Mouse (Mus musculus): ENCODE data around the gene Il4i1. TPM values are rescaled to one million over a fixed set of nuclear protein-coding genes. Genes with fewer than 3 reads are reported as not detected.
A peak's percentile ranks its signal among the peaks of the same experiment; 100 is the strongest.

The Il4i1 gene
- polyA plus RNA-seq, 1 experiment from 2014 or later, result 1.7 TPM

DNA sequence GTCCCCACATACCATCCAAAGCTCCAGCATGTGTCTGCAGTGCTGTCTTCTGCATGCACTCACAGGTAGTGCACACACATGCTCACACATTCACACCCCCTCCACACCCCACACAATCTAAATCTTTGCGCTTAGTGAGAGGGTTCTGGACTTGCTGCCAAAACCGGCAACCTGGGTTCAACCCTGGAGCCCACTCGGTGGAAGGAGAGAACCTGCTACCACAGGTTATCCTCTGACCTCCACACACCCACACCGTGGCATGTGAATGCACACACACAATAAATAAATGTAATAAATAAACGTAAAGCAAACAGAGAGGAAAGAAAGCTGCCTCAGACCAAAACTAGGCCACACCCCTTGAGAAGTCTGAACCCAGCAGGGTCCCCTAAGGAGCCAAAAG is 31.6 kb downstream of the Il4i1 start:
- Histone ChIP-seq H3K4me1 (replicated peaks; ENCODE audit: control insufficient read depth, insufficient read depth, low read length) (no peaks in the 10 kb centered on the region; the same call in 1 of the 2 replicates), H3K4me3 (ENCODE audit: low read depth, low read length) (peak overlapping the region; percentile 83), H3K9me3 (ENCODE audit: control insufficient read depth, low read length) (no peaks in the 10 kb centered on the region), H3K9ac (ENCODE audit: low read depth, low read length) (no peak overlapping the region), H3K27me3 (ENCODE audit: control insufficient read depth, insufficient read depth, low read length) (no peaks in the 10 kb centered on the region), H3K36me3 (ENCODE audit: control insufficient read depth, insufficient read depth, low read length) (peaks cover 11% of the 10 kb centered on the region), H3K4me2 (replicated peaks; ENCODE audit: low read depth, low read length) (peak overlapping the region; percentile 84), H3K27ac (ENCODE audit: low read depth, low read length) (no peak overlapping the region)
- ATAC-seq (ENCODE audit: low FRiP score), result no peak
- WGBS, result 85% methylated on average over 5 of the region's 5 CpGs
- no peak for DNase-seq (ENCODE audit: low spot score)

DNA sequence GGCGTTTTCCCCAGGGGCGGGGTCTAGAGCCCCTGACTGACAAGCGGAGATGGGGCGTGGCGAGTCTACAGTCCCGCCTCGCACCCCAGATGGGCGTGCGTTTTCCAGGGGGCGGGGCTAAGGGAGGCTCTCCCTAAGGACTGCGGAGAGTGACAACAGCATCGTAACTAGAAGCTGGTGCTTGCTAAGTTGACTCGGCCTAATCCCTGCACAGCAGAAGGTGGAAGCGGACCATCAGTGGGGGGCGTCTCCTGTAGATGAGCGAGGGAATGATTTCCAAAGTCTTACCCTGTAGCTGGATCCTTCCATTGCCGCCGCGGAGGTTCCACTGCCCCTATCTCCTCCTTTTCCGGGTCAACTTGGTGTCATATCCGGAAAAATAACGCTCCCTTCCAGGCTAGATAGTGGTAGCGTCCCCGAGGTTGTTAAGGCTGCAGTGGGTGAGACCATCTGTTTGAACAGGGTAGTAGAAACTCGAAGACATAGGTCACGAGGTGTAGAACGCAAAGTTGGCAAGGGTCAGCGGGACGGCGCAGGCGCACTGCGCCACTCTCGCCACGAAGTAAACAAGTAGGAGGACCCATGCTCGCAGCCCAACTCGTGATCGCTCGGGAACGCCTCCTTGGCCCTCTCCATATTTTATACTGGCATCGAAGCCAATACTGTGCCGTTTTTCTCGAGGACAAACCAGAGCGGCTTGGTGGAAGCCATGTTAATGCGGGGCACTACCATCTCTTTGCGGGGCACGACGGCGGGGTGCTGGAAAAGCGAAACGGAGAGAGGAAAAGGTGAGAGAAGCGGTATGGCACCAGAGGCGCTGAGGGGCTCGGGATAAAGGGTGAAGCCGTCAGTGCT is 32.6 kb downstream of the Il4i1 start, which contains the start of the genes Akt1s1 and Tbc1d17:
TSS of gene Akt1s1 (plus strand) at position 431 of the 855 bp plus-strand sequence.
TSS of gene Tbc1d17 (minus strand) at position 519 of the 855 bp plus-strand sequence.
- ATAC-seq (ENCODE audit: low FRiP score) (peak; percentile 86), DNase-seq (ENCODE audit: low spot score) (peak; percentile 96)
- H3K4me1 ChIP-seq (replicated peaks; ENCODE audit: control insufficient read depth, insufficient read depth, low read length), result peaks cover 2% of the 10 kb centered on the region; the same call in 1 of the 2 replicates
- peak within 1 kb of the TSS; percentile 84 for H3K4me2 ChIP-seq (replicated peaks; ENCODE audit: low read depth, low read length)
- H3K27ac ChIP-seq (ENCODE audit: low read depth, low read length), result peak within 1 kb of the TSS; percentile 88
- H3K4me3 ChIP-seq (ENCODE audit: low read depth, low read length), result peak within 1 kb of the TSS; percentile 83
- no peaks in the 10 kb centered on the region for H3K27me3 ChIP-seq (ENCODE audit: control insufficient read depth, insufficient read depth, low read length)
- no peaks in the 10 kb centered on the region for H3K9me3 ChIP-seq (ENCODE audit: control insufficient read depth, low read length)
- peaks cover 9% of the 10 kb centered on the region for H3K36me3 ChIP-seq (ENCODE audit: control insufficient read depth, insufficient read depth, low read length)
- H3K9ac ChIP-seq (ENCODE audit: low read depth, low read length), result peak within 1 kb of the TSS; percentile 76
- WGBS, result under 1% methylated on average over 54 of the region's 54 CpGs

DNA sequence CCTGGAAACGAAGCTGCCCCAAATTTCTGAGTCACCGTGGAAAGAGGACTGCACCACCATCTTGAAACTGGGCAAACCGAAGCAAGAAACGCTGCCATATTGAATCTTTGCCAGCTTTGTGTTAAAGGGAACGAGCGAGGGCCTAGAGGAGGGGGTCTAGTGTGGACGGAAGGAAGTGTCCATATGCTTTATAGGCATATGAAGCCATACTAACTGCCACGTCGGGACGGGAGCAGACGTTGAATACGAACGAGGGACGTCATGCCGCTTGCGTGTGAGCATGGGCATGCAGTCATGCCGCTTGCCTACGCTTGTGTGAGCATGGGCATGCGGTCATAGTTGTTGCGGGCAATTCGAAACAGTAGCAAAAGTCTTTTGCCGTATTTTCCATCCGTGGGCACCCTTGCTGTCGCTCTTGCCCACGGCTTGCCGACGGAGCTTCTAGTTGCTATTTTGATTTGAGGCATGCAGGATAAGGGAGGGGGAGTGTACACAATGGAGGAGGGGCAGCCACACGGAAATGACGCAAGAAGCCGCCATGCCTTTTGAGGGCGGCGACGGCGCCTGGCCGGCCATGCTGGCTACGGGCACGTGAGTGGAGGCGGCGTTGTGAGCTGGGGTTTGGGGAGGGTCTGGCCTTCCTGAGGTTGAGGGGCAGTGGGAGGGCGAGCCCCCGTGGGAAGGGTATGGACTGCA is 33.4 kb downstream of the Il4i1 start:
- peaks cover 4% of the 10 kb centered on the region; the same call in 1 of the 2 replicates for H3K36me3 ChIP-seq (ENCODE audit: control insufficient read depth, insufficient read depth, low read length)
- no peaks in the 10 kb centered on the region for H3K9me3 ChIP-seq (ENCODE audit: control insufficient read depth, low read length)
- H3K4me2 ChIP-seq (replicated peaks; ENCODE audit: low read depth, low read length), result peak overlapping the region; percentile 84
- DNase-seq (ENCODE audit: low spot score) (peak; percentile 90), ATAC-seq (ENCODE audit: low FRiP score) (peak; percentile 76)
- peaks cover 6% of the 10 kb centered on the region for H3K4me1 ChIP-seq (replicated peaks; ENCODE audit: control insufficient read depth, insufficient read depth, low read length)
- H3K9ac ChIP-seq (ENCODE audit: low read depth, low read length), result peak overlapping the region; percentile 76
- peak overlapping the region; percentile 88 for H3K27ac ChIP-seq (ENCODE audit: low read depth, low read length)
- under 1% methylated on average over 40 of the region's 41 CpGs for WGBS
- H3K27me3 ChIP-seq (ENCODE audit: control insufficient read depth, insufficient read depth, low read length), result no peaks in the 10 kb centered on the region
- peak overlapping the region; percentile 83 for H3K4me3 ChIP-seq (ENCODE audit: low read depth, low read length)

DNA sequence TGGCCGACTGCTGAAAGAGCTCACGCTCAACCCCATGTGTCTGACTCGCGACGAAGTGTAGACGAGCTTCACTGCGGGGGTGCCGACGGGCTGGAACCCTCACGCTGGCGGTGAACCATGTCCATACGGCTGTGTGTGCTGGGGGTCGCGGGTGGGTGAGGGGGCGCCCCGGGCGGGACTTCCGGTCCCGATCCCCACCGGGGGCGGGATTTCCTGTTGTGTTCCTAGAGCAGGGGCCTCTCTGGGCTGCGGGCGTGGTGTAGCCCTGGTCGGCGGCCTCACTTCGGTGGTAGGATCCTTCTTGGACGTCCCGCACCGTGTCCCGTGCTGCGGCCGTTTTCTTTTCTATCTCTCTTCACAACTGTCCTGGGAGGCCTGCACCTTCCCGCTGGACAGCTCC is 34.0 kb downstream of the Il4i1 start:
- ATAC-seq (ENCODE audit: low FRiP score), result peak; percentile 54
- Histone ChIP-seq H3K27ac (ENCODE audit: low read depth, low read length) (peak overlapping the region; percentile 88), H3K4me3 (ENCODE audit: low read depth, low read length) (peak overlapping the region; percentile 83), H3K9ac (ENCODE audit: low read depth, low read length) (peak overlapping the region; percentile 76), H3K4me1 (replicated peaks; ENCODE audit: control insufficient read depth, insufficient read depth, low read length) (peaks cover 8% of the 10 kb centered on the region), H3K4me2 (replicated peaks; ENCODE audit: low read depth, low read length) (peak overlapping the region; percentile 84), H3K36me3 (ENCODE audit: control insufficient read depth, insufficient read depth, low read length) (peaks cover 4% of the 10 kb centered on the region; the same call in 1 of the 2 replicates), H3K9me3 (ENCODE audit: control insufficient read depth, low read length) (no peaks in the 10 kb centered on the region), H3K27me3 (ENCODE audit: control insufficient read depth, insufficient read depth, low read length) (no peaks in the 10 kb centered on the region)
- DNase-seq (ENCODE audit: low spot score), result peak; percentile 86
- 1% methylated on average over 33 of the region's 33 CpGs for WGBS

DNA sequence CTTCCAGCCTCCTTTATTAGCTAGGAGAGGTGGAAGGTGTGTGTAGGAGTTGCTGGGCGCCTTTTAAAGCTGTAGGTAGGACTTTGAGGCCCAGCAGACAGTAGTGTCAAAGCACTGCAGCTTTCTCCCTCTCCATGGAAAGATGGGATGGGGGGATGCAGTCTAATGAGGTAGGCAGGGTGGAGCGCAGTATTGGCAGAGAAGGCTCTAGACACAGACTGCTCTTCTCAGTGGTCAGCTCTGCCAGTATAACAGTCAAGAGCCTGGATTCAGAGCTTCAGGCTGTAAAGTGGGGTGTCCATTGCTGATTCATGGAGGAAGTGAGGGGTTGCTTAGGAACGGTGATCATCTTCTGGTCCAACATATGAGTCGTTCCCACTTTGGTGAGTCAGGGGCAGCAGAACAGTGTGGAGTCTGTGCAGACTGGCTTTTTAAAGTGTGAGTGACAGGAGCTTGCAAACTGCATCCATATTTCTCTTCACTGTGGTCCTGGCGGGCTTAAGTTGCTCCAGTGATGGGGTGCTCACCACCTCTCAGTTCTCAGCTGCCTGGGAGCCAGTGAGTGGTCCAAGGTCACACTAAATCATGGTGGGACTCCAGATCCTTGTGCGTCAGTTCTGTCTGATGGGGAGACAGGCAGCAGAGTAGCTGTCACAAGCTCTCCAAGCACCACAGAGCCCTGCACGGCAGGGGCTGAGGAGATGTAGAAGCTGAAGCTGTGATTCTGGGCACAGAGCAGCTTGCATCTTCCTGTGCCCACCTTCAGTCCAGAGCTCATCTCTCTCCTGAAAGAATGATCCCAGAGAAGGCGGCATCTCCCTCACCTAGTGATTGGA is 34.8 kb downstream of the Il4i1 start:
- H3K4me1 ChIP-seq (replicated peaks; ENCODE audit: control insufficient read depth, insufficient read depth, low read length), result peaks cover 10% of the 10 kb centered on the region
- H3K27ac ChIP-seq (ENCODE audit: low read depth, low read length), result no peak overlapping the region
- peak overlapping the region; percentile 83 for H3K4me3 ChIP-seq (ENCODE audit: low read depth, low read length)
- ATAC-seq (ENCODE audit: low FRiP score) (no peak), DNase-seq (ENCODE audit: low spot score) (no peak)
- peak overlapping the region; percentile 76 for H3K9ac ChIP-seq (ENCODE audit: low read depth, low read length)
- H3K36me3 ChIP-seq (ENCODE audit: control insufficient read depth, insufficient read depth, low read length), result no peaks in the 10 kb centered on the region; the same call in 1 of the 2 replicates
- 83% methylated on average over 8 of the region's 8 CpGs for WGBS
- H3K9me3 ChIP-seq (ENCODE audit: control insufficient read depth, low read length), result no peaks in the 10 kb centered on the region
- H3K27me3 ChIP-seq (ENCODE audit: control insufficient read depth, insufficient read depth, low read length), result no peaks in the 10 kb centered on the region
- peak overlapping the region; percentile 84 for H3K4me2 ChIP-seq (replicated peaks; ENCODE audit: low read depth, low read length)

DNA sequence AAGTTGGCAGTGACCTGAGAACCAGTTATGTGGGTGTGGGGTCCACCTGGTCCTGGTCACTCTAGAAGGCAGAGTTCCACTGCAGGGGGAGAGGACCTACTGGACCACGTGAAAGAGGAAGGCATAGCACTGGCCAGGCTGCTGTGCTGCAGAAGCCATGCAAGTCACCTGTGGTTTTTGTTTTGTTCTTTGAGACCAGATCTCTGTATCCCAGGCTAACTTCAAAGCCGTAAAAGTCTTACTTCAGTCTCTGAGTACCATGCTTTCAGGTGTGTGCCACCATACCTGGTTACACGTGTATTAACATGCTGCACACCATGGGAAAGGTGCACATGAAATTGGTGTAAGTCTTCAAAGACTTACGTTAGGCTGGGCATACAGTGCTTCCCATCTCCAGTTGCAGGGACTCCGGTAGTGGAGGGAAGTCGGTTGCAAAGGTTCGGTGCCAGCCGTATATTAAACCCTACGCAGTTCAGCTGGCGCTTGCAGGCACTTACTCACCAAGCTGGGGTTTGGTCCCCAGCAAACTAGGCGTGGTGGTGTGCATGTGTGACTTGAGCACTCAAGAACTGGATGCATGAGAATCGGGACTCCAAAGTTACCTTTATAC is 35.5 kb downstream of the Il4i1 start:
- no peak overlapping the region for H3K4me2 ChIP-seq (replicated peaks; ENCODE audit: low read depth, low read length)
- no peak overlapping the region for H3K27ac ChIP-seq (ENCODE audit: low read depth, low read length)
- no peaks in the 10 kb centered on the region for H3K9me3 ChIP-seq (ENCODE audit: control insufficient read depth, low read length)
- no peak overlapping the region for H3K4me3 ChIP-seq (ENCODE audit: low read depth, low read length)
- H3K9ac ChIP-seq (ENCODE audit: low read depth, low read length), result no peak overlapping the region
- no peaks in the 10 kb centered on the region; the same call in 1 of the 2 replicates for H3K36me3 ChIP-seq (ENCODE audit: control insufficient read depth, insufficient read depth, low read length)
- no peaks in the 10 kb centered on the region for H3K27me3 ChIP-seq (ENCODE audit: control insufficient read depth, insufficient read depth, low read length)
- ATAC-seq (ENCODE audit: low FRiP score), result no peak
- H3K4me1 ChIP-seq (replicated peaks; ENCODE audit: control insufficient read depth, insufficient read depth, low read length), result peaks cover 10% of the 10 kb centered on the region
- 93% methylated on average over 12 of the region's 12 CpGs for WGBS
- no peak for DNase-seq (ENCODE audit: low spot score)

DNA sequence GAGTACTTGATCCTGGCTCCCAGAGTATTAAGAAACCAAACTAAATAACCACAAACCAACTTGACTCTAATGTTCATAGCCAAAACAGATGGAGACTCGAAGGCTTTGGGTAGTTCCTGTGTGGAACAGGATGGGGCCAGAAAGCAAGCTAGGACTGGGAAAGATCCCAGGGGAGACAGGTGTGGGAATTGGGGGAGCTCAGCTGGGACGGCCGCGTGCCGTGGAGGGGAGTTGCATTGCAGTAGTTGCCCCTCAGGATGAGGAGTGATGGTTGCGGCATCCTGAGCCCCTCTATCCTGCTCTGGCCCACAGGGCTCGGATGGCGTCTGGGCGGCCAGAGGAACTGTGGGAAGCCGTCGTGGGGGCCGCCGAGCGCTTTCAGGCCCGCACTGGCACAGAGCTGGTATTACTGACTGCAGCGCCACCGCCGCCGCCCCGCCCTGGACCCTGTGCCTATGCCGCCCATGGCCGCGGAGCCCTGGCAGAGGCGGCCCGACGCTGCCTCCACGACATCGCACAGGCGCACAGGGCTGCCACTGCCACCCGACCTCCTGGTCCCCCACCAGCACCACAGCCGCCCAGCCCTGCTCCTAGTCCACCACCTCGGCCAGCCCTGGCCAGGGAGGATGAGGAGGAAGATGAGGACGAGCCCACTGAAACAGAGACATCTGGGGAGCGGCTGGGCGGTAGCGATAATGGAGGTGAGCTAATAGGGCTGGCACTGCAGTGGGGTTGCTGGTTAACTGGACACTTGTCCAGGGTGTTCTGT is 36.3 kb downstream of the Il4i1 start:
- peaks cover 10% of the 10 kb centered on the region for H3K4me1 ChIP-seq (replicated peaks; ENCODE audit: control insufficient read depth, insufficient read depth, low read length)
- DNase-seq (ENCODE audit: low spot score), result no peak

More for the DNA sequence above, 36.3 kb downstream of the Il4i1 start:
- ATAC-seq (ENCODE audit: low FRiP score), result no peak
- Histone ChIP-seq H3K4me3 (ENCODE audit: low read depth, low read length) (no peak overlapping the region), H3K27me3 (ENCODE audit: control insufficient read depth, insufficient read depth, low read length) (no peaks in the 10 kb centered on the region), H3K9ac (ENCODE audit: low read depth, low read length) (no peak overlapping the region), H3K36me3 (ENCODE audit: control insufficient read depth, insufficient read depth, low read length) (no peaks in the 10 kb centered on the region; the same call in 1 of the 2 replicates), H3K27ac (ENCODE audit: low read depth, low read length) (no peak overlapping the region), H3K9me3 (ENCODE audit: control insufficient read depth, low read length) (no peaks in the 10 kb centered on the region), H3K4me2 (replicated peaks; ENCODE audit: low read depth, low read length) (no peak overlapping the region)
- 91% methylated on average over 35 of the region's 36 CpGs for WGBS
